Mouse (Mus musculus) B cell, adult 62 days (primary cell): ENCODE results near the gene Olfr351. TPM values are rescaled to one million over a fixed set of nuclear protein-coding genes. Genes with fewer than 3 reads are reported as not detected.

ENCODE experiments used
- total RNA-seq: library from RNA; stranded (reverse); gene quantifications from 4 replicates; pipeline ENCODE4 v1.2.4, GENCODE M21; 2023

Olfr351 gene
- not detected in 4 replicates for total RNA-seq

DNA sequence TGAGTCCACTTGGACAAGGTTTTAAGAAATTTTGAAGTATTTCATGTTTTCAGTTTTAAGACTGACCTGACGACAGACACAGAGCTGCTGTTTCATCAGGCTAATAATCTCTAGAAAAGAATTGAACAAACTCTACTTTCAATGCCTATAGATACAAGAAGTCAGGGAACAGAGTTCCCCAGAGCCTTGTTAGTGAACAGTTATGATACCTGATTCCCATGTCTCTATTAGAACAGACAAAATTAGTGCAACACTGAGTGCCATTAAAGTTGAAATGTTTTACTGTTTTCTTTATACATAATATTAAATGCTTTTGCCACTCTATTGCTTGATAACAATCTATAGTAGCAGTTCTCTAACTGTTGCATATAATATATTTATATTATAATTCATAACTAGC lies at the start of gene Olfr351:
TSS of gene Olfr351 (minus strand) at position 101 of the 400 bp plus-strand sequence.

DNA sequence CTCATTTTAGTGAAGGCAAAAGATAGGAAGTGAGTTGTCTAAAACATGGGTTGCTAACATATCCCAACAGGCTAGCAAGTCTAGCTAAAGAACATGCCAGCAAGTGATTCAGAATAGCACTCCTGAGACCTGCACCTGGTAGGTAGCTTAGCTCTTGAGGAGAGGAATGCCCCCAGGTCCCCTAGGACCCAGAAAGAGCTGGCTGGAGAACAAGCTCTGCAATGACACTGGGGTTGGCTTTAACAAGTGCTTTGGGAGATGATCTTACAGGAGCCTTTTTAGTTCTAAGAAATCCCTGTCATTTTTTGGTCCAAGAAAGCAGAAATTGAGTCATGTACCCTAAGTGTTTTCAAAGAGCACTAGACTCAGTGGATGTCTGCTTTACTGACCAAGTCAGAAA lies 42.9 kb upstream of the Olfr351 start, which contains the start of gene Olfr354:
TSS of gene Olfr354 (plus strand) at position 301 of the 400 bp plus-strand sequence.

DNA sequence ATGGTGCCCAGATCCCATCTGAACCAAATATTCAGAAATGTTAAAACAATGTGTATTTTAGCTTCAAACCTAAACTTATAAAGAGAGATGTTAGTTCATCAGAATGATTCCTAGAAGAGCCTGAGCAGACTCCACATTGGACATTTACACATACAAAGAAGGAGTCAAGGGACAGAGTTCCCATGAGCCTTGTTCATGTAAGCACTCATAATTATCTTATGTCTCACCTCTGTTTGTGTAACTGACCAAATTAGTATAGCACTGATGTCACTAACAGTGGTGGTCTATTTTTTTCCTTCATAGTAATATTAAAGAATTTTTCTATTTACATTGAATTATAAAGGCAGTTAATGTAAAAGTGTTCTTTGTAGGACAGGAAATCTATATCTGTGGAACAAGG lies 30.4 kb upstream of the Olfr351 start, which contains the start of gene Olfr353:
TSS of gene Olfr353 (minus strand) at position 101 of the 400 bp plus-strand sequence.

DNA sequence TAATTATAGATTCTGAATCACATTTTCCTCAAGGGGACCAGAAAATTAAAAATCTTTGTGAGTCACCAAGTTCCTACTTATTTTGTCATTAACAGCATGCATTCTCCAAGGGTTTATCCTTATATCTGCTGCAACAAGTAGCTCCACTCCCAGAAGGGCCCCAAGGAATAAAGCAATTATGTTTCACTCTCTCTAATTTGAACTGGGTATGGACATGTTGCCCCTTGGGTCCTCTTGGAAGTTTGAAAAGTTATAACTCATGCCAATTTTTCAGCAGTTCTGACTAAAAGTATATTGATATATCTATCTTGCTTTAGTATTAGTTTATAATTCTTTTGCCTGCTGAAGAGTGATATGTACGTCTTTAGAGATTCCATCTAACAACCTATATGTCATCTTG lies 5.7 kb upstream of the Olfr351 start, which contains the start of gene Olfr352:
TSS of gene Olfr352 (plus strand) at position 301 of the 400 bp plus-strand sequence.

DNA sequence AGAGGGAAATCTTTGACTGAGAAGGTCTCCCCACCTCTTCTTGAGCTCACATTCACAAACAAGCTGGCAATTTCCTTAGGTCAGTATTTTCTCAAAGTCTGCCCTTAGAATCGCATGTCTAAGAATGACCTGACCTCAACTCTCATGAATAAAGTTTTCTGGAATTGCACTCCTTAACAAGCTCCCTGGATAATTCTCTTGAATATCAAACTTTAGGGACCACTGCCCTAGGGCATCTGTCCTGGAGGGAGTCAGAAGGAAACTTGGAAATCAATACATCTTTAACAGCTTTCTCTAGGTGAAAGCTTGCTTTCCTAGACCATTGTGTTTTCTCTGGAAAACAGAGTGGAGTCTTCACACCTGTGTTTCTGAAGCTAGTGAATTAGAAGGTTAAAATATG lies 16.4 kb downstream of the Olfr351 start, which contains the start of gene Olfr350:
TSS of gene Olfr350 (plus strand) at position 301 of the 400 bp plus-strand sequence.

DNA sequence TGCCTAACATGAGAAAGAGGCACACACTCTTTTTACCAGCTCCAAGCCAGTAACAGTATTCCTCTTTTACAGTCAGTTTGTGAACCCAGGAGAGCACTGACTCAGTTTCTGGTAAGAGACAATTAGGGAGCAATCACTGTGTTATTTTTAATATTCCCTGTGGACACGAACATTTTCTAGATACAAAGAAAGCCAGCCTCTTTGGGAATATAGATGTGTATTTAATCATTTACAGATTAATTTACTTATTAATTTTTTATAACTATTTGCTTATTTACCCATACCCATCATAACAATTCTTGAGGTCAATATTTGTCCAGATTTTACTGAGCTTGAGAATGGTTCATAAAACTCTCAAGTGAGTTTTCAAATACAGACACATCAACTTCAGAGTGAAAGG lies 45.5 kb downstream of the Olfr351 start, which contains the start of gene Olfr3:
TSS of gene Olfr3 (minus strand) at position 101 of the 400 bp plus-strand sequence.

Other genes with a start within 250 kb of the Olfr351 start
- gene Olfr345, start 222.6 kb downstream of the Olfr351 start, total RNA-seq = not detected in 4 replicates
- not detected in 4 replicates for gene Olfr346, start 176.9 kb downstream of the Olfr351 start, total RNA-seq
- not detected in 4 replicates for gene Olfr347, start 130.8 kb downstream of the Olfr351 start, total RNA-seq
- gene Olfr348, start 78.4 kb downstream of the Olfr351 start, total RNA-seq = not detected in 4 replicates
- gene Olfr50, start 72.1 kb downstream of the Olfr351 start, total RNA-seq = not detected in 4 replicates
- gene Olfr3, start 45.6 kb downstream of the Olfr351 start, total RNA-seq = not detected in 4 replicates
- not detected in 4 replicates for gene Olfr350, start 16.4 kb downstream of the Olfr351 start, total RNA-seq
- not detected in 4 replicates for gene Olfr352, start 5.8 kb upstream of the Olfr351 start, total RNA-seq
- gene Olfr353, start 30.3 kb upstream of the Olfr351 start, total RNA-seq = not detected in 4 replicates
- gene Olfr354, start 43.0 kb upstream of the Olfr351 start, total RNA-seq = not detected in 4 replicates
- gene Olfr355, start 66.2 kb upstream of the Olfr351 start, total RNA-seq = not detected in 4 replicates
- not detected in 4 replicates for gene Olfr356, start 74.5 kb upstream of the Olfr351 start, total RNA-seq
- gene Olfr357, start 131.2 kb upstream of the Olfr351 start, total RNA-seq = not detected in 4 replicates
- not detected in 4 replicates for gene Olfr358, start 146.7 kb upstream of the Olfr351 start, total RNA-seq
- gene Olfr360, start 203.1 kb upstream of the Olfr351 start, total RNA-seq = not detected in 4 replicates
- gene Olfr361, start 226.6 kb upstream of the Olfr351 start, total RNA-seq = not detected in 4 replicates